Mouse (Mus musculus): ENCODE results near the gene Mon2.

- no peak for TF ChIP-seq CTCF (conservative IDR thresholded peaks at IDR 0.05; ENCODE audit: insufficient read depth, insufficient read length, low read depth, low read length)
- TF ChIP-seq POLR2A (IDR thresholded peaks at IDR 0.05; ENCODE audit: low read depth, low read length) = no peak
Observed at GRCm38 (mm10) chr10:122943824-122944223, 132.5 kb downstream of the Mon2 start.

All from kidney, adult 2 months (tissue).